Mouse (Mus musculus): ENCODE results near the gene Nr6a1.

The Nr6a1 gene

GRCm38 (mm10) chr2:38710304-38711241 is 216.9 kb downstream of the Nr6a1 start:
- peak; percentile 42 for DNase-seq

DNA sequence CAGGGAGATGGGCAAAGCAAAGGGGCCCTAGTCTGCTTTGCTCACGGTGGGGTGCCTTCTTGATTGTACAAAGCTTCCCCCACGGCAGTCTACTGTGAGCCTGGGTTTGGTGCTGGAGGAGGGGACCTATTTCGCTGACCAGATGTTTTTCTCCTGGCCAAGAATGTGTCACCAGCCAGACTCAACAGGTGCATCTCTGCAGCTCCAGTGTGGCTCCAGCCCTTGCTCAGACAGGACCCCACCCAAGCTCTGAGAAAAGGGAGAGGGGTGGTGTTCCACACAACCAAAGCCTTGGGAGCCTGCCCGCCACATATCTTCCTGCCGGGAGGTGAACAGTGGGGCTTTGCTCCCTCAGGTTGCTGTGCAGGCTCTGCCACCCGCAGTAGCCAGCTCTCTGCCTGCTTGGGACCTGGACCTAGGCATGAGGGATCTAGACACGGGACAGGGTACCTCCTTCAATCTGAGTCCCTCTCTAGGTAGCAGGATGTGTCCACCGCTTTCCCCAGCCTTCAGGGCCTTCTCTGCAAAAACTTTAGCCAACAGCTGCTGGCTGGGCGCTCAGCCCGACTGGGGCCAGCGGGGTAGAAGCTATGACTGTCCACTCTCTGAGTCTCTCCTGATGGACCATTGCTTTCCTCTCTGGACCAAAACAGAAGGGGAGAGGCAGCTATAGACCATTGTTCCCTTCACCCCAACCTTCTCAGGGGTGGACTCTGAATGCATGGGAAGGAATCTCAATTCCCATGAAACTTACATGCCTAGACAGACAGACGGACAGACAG is 218.4 kb downstream of the Nr6a1 start:
- no peak for DNase-seq

- DNase-seq, result no peak
These were observed 220.8 kb downstream of the Nr6a1 start for GRCm38 (mm10) chr2:38706661-38707060.

- DNase-seq, result no peak
These were observed 222.5 kb downstream of the Nr6a1 start for GRCm38 (mm10) chr2:38705036-38705435.

- no peak for DNase-seq
These were observed 223.2 kb downstream of the Nr6a1 start for GRCm38 (mm10) chr2:38704336-38704735.

DNA sequence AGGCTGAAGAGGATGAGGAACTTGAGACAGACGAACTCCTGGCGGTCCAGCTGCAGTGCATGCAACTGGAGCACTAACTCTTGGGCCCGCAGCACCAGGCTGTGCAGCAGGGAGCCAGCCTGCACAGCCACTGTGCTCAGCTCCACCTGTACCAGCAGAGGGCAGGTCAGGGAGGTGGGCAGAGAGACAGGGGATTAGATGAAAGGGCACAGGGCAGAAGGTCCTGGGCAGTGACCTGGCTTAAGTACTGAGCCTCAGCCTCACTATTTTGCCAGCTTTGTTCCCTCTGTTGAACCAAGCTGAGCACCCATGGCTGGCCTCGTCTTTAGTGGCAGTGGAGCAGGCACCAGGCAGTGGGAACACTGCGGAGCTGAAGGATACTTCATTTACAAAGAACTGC is 227.3 kb downstream of the Nr6a1 start:
- no peak for DNase-seq

DNA sequence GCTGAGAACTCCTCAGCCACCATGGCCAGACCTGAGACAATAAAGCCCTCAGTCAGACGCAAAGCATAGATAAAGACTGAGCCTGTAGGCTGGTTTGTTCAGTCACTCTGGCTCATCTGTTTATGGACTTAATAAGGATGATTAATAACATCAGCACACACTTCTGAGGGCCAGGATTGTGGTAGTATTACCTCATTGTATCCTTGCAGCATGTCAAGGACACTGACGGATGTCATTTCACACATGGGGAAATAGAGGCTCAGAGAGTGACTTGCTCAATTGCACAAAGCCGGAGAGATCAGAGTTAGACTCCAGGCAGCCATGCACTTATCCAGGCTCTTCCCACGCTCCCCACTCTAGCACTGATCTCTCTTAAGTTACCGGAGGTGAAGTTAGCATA is 228.9 kb downstream of the Nr6a1 start:
- DNase-seq, result no peak

- DNase-seq, result no peak
These were observed 230.1 kb downstream of the Nr6a1 start for GRCm38 (mm10) chr2:38697128-38698120.

DNA sequence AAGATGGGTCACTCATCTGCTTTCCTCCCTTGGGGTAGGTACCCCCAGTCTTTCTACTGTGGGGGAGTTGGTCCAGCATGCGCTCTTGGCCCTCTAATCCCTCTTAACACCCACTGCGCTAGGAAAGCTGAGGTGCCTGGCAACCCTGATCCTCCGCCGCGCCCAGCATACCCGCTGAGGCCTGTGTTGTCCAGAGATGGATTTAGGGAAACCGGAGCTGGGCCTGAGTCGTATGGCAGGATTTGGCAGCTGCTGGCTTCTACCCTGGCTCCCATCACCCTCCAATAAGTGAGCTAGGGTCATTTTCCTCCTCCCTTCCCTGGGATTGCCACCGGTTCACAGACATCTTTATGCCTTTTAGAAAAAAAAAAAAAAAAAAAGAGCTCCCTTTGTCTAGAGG is 231.7 kb downstream of the Nr6a1 start:
- DNase-seq, result no peak

DNA sequence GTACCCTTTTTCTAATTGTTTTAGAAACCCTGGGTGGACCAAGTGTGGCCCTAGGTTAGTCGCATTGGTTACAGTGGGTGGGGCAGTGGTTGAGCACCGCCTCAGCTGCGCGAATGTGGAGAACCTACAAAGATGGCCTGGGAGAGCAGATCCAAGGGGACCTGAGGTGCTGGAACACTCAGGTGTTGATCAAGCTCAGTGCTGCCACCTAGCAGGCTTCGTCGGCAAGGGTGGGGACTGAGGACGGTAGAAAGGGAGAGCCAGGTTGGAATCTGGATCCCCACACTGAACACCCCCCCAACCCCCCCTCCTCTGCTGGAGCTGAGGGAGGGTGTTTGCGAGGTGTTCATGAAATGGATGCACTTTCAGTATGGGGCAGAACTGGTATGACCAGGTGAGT is 235.9 kb downstream of the Nr6a1 start:
- DNase-seq, result peak; percentile 46

DNA sequence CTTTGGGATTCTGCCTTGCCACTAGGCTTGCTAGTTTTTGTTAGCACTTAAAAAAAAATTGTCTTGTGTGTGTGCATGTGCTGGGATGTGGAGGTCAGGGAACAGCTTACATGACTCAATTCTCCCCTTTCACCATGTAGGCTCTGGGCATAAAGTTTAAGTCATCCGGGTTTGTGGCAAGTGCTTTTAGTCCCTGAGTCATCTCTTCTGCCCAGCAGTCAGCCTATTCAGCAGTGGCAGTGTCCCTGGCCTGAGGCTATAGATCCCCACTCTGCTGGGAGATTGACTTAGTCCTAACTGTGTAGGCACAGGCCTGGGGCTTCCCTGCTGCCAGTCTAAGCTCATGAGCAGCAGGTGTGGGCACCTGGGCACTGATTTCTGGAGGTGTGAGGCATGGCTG is 237.6 kb downstream of the Nr6a1 start:
- no peak for DNase-seq

DNA sequence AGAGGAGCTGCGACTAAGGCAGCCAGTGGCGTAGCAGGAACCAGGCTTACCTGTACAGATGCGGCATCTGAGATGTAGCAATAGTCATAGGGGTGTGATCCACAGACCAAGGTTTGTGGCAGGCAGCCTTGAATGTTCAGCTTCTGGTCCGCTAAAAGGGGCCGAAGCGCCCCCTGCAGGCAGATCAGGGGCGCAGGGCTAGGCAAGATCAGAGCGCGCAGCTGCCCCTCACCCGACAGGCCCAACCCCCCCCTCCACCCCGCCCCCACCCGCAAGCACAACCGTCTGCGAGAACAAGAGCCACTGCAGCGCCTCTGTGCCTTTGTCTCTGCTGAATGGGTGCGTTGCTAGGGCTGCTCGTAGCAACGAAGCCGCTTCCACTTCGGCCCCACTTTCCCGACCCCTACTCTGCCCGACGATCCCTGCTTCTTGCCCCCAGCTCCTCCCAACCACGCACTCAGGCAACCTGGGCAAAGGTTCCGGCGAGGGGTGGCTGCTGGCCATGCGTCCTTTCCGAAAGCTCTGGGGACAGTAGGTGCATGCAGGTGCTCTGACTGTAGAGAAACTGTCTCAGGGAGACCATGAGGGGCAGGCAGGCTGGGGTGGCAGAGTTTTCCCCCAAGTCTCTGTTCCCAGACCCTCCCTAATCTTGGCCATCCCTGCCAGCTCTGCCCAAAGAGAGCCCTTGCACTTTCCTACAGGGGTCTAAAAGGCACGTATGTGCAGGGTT is 238.5 kb downstream of the Nr6a1 start:
- peak; percentile 6 for DNase-seq

GRCm38 (mm10) chr2:38685746-38686145 is 241.7 kb downstream of the Nr6a1 start:
- DNase-seq, result no peak

DNA sequence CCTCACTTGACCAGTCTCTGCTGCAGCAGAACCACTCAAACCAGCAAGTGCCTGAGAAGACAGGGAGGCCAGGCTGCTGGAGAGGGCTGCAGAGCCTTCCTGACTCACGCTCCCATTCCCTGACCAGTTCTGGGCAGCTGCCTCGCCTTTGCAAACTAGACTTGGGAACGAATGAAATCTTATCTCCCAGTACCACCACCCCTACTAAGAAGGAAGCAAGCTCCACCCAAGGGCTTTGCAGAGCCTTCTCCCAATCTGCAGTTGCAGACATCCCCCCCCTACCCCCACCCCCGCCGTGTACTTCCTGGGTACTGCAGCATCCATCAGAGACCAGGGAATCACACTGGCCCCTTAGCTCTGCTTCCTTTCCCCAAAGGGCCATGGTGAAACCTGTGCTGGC is 244.4 kb downstream of the Nr6a1 start:
- DNase-seq, result no peak

GRCm38 (mm10) chr2:38682209-38682608 is 245.3 kb downstream of the Nr6a1 start:
- DNase-seq, result no peak

DNA sequence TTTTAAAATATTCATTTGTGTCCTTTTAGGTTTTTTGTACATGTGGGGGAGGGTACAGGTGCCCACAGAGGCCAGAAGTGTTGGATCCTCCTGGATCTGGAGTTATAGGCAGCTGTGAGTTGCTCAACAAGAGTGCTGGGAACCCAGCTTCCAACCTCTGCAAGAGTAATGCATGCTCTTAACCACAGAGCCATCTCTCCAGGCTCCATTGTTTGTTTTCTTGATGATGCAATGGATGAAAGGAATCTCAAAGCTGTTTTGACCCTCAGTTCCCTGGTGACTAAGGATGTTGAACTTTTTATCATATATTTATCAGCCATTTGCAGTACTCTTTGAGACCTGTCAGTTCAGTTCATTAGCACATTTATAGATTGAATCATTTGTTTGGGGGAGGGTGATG is 248.5 kb downstream of the Nr6a1 start:
- DNase-seq, result no peak

- no peak for DNase-seq
These were observed 252.0 kb downstream of the Nr6a1 start for GRCm38 (mm10) chr2:38675366-38675969.

All from kidney, adult 9 months (tissue).